Mouse (Mus musculus): ENCODE measurements at regions not wholly inside any gene's neighbourhood (a gene's known extent, or its start where the extent isn't known, plus 50 kb on each side); places are given as distances from the start of the nearest gene placed in this dataset. TPM values are rescaled to one million over a fixed set of nuclear protein-coding genes. Genes with fewer than 3 reads are reported as not detected.

GRCm38 (mm10) chr15:62042924-62043504 is 1120.2 kb upstream of the A1bg start:
- Histone ChIP-seq H3K4me3 (ENCODE audit: low read depth, low read length) (no peak overlapping the region), H3K4me2 (no peak overlapping the region), H3K4me1 (ENCODE audit: control insufficient read depth, insufficient read depth, low read length) (0 out of 2 replicates have a peak, but pooled peaks cover 4% of the 10 kb centered on the region), H3K27me3 (ENCODE audit: control insufficient read depth, insufficient read depth, low read length) (0 out of 2 replicates have a peak, but pooled peaks cover 2% of the 10 kb centered on the region), H3K27ac (ENCODE audit: low read depth, low read length) (no peak overlapping the region), H3K36me3 (ENCODE audit: control insufficient read depth, insufficient read depth, low read length) (no peaks in the 10 kb centered on the region), H3K9me3 (ENCODE audit: control insufficient read depth, low read length) (no peaks in the 10 kb centered on the region), H3K9ac (ENCODE audit: low read length) (no peak overlapping the region)
- ATAC-seq (ENCODE audit: low FRiP score) (no peak), DNase-seq (ENCODE audit: low spot score, missing footprints) (no peak)
- WGBS = 83% methylated on average over 6 of the region's 6 CpGs

Small RNAs in the stretch of these regions (microRNA-seq; reads per million reads assigned to microRNA genes)
- gene Gm24810 = not detected
